ENCODE assay signal across 8 mouse cellular contexts in the genomic region with DNA sequence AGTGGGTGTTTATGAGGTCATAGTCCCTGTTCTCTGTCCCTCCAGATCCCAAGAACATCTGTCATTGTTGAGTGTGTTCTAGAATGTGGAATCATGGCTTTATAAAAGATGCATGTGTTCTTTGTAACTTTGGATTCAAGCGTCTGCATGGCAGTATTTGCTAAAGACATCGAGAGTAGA. TPM values are rescaled to one million over a fixed set of nuclear protein-coding genes. Genes with fewer than 3 reads are reported as not detected.
A peak's percentile ranks its signal among the peaks of the same experiment; 100 is the strongest.
DNase-seq lines count a peak whose midpoint lies in the region; ATAC-seq and TF ChIP-seq lines count a peak whose summit lies in the region.

A gene (plus strand): TSS at position 81 of the 180 bp plus-strand sequence.

- H3K27me3 ChIP-seq in liver, adult 2 months (ENCODE audit: control insufficient read depth, insufficient read depth, low read length) = no peaks in the 10 kb centered on the region
- H3K27me3 ChIP-seq in forebrain, embryonic 10.5 days (ENCODE audit: poor library complexity, severe bottlenecking) = no peaks in the 10 kb centered on the region
- no peaks in the 10 kb centered on the region for H3K27me3 ChIP-seq in hindbrain, postnatal 0 days (ENCODE audit: insufficient read depth, low read length)
- no peaks in the 10 kb centered on the region for H3K27me3 ChIP-seq in neural tube, embryonic 12.5 days (replicated peaks)

- peak within 1 kb of the TSS; percentile 94 for H3K4me3 ChIP-seq in liver, adult 2 months (ENCODE audit: insufficient read depth, low read depth, low read length)
- peak within 1 kb of the TSS; percentile 82 for H3K4me3 ChIP-seq in forebrain, embryonic 10.5 days
- H3K4me3 ChIP-seq in hindbrain, postnatal 0 days (ENCODE audit: low read length) = peak within 1 kb of the TSS; percentile 49
- H3K4me3 ChIP-seq in neural tube, embryonic 12.5 days = peak within 1 kb of the TSS; percentile 71

- no peak for DNase-seq in liver, adult 2 months (ENCODE audit: extremely low read depth, low read depth, low spot score)
- no peak for DNase-seq in liver
- no peak for DNase-seq in forebrain, embryonic 10.5 days (ENCODE audit: extremely low spot score, low spot score)
- DNase-seq in hindbrain, postnatal 0 days (ENCODE audit: low spot score) = no peak
- no peak for DNase-seq in ovary, adult 18-20 months (ENCODE audit: low spot score)
- DNase-seq in layer of hippocampus, adult 9-10 months (ENCODE audit: low spot score) = no peak
- no peak for DNase-seq in urinary bladder, postnatal 25 days (ENCODE audit: low spot score)

- H3K27ac ChIP-seq in liver, adult 2 months (replicated peaks; ENCODE audit: insufficient read depth, low read depth, low read length) = peak within 1 kb of the TSS; percentile 81
- peak within 1 kb of the TSS; percentile 80 for H3K27ac ChIP-seq in forebrain, embryonic 10.5 days
- H3K27ac ChIP-seq in hindbrain, postnatal 0 days = peak within 1 kb of the TSS; percentile 56
- no peak within 1 kb of the TSS for H3K27ac ChIP-seq in neural tube, embryonic 12.5 days

- TF ChIP-seq CTCF in liver, adult 2 months (IDR thresholded peaks at IDR 0.05; ENCODE audit: low read depth, low read length) = no peak
- TF ChIP-seq CTCF in hindbrain, postnatal 0 days (IDR thresholded peaks at IDR 0.05; ENCODE audit: low read depth) = no peak

- ATAC-seq in hindbrain, postnatal 0 days = no peak; the same call in 1 of the 2 replicates
- no peak; the same call in 1 of the 2 replicates for ATAC-seq in neural tube, embryonic 12.5 days (ENCODE audit: low FRiP score, low read depth)

- H3K9me3 ChIP-seq in forebrain, embryonic 10.5 days = no peaks in the 10 kb centered on the region
- no peaks in the 10 kb centered on the region for H3K9me3 ChIP-seq in hindbrain, postnatal 0 days (ENCODE audit: low read length)
- H3K9me3 ChIP-seq in neural tube, embryonic 12.5 days = no peaks in the 10 kb centered on the region

- no peak for TF ChIP-seq POLR2A in liver, adult 2 months (IDR thresholded peaks at IDR 0.05; ENCODE audit: extremely low read depth, insufficient read depth, low read length)

- WGBS in liver, adult 2 months = 28% methylated on average over 2 of the region's 2 CpGs
- WGBS in forebrain, embryonic 10.5 days = 55% methylated on average over 2 of the region's 2 CpGs
- WGBS in hindbrain, postnatal 0 days = 47% methylated on average over 2 of the region's 2 CpGs
- WGBS in neural tube, embryonic 12.5 days = 52% methylated on average over 2 of the region's 2 CpGs

- peaks cover 3% of the 10 kb centered on the region for H3K4me1 ChIP-seq in liver, adult 2 months (ENCODE audit: control insufficient read depth, insufficient read depth, low read length)
- peaks cover 27% of the 10 kb centered on the region for H3K4me1 ChIP-seq in forebrain, embryonic 10.5 days
- H3K4me1 ChIP-seq in hindbrain, postnatal 0 days (ENCODE audit: insufficient read depth, low read length) = peaks cover 8% of the 10 kb centered on the region; the same call in 1 of the 2 replicates
- H3K4me1 ChIP-seq in neural tube, embryonic 12.5 days = peaks cover 11% of the 10 kb centered on the region; the same call in 1 of the 2 replicates

- peak within 1 kb of the TSS; percentile 91 for H3K9ac ChIP-seq in liver, adult 2 months (ENCODE audit: low read depth, low read length)
- H3K9ac ChIP-seq in hindbrain, postnatal 0 days (replicated peaks; ENCODE audit: low read length) = peak within 1 kb of the TSS; percentile 64
- H3K9ac ChIP-seq in neural tube, embryonic 12.5 days = peak within 1 kb of the TSS; percentile 59

- H3K4me2 ChIP-seq in hindbrain, postnatal 0 days (ENCODE audit: low read depth, low read length) = peak within 1 kb of the TSS; percentile 82
- H3K4me2 ChIP-seq in neural tube, embryonic 12.5 days (replicated peaks) = peak within 1 kb of the TSS; percentile 71

- H3K79me2 ChIP-seq in liver, adult 2 months (ENCODE audit: control insufficient read depth, insufficient read depth, low read length) = peaks cover 6% of the 10 kb centered on the region; the same call in 1 of the 2 replicates

- peaks cover 1% of the 10 kb centered on the region; the same call in 1 of the 2 replicates for H3K36me3 ChIP-seq in liver, adult 2 months (ENCODE audit: control insufficient read depth, insufficient read depth, low read length)
- peaks cover 8% of the 10 kb centered on the region for H3K36me3 ChIP-seq in forebrain, embryonic 10.5 days (replicated peaks)
- H3K36me3 ChIP-seq in hindbrain, postnatal 0 days (ENCODE audit: insufficient read depth, low read length) = peaks cover 5% of the 10 kb centered on the region; the same call in 1 of the 2 replicates
- no peaks in the 10 kb centered on the region for H3K36me3 ChIP-seq in neural tube, embryonic 12.5 days

RNA-seq across cellular contexts. Expression of the gene that starts here (rescaled TPM):
- total RNA-seq in liver, adult 2 months (2014; rRNA removed) = not detected in 2 replicates
- not detected in 2 replicates for polyA plus RNA-seq in liver, adult 2 months (2012; rRNA removed)
- polyA plus RNA-seq in forebrain, embryonic 10.5 days (2016; fragmentation: Nextera tagmentation; extraction: Ambion mirVana) = not detected in 2 replicates
- total RNA-seq in hindbrain, postnatal 0 days (2014; rRNA removed) = 0.11 and 0.31 TPM in 2 replicates
- polyA plus RNA-seq in hindbrain, postnatal 0 days (2015; fragmentation: Nextera tagmentation; extraction: Ambion mirVana) = 0.11 and 0.24 TPM in 2 replicates
- polyA plus RNA-seq in neural tube, embryonic 12.5 days (2016; fragmentation: Nextera tagmentation; extraction: Ambion mirVana) = not detected in 2 replicates
